Mouse (Mus musculus) MEL (cell line): ENCODE measurements around the gene Myo10. TPM values are rescaled to one million over a fixed set of nuclear protein-coding genes. Genes with fewer than 3 reads are reported as not detected.

Experiments
- DNase-seq: peaks from one replicate; pipeline ENCODE4 v3.0.0; 2011; ENCODE audit warnings: low read depth, low spot score
- H3K27ac ChIP-seq: 2 replicates; pipeline ENCODE4 v1.5.1; 2012; ENCODE audit warnings: low read depth, mild to moderate bottlenecking, control low read depth, low read length, moderate library complexity; ENCODE audit not compliant: control insufficient read depth
- H3K27me3 ChIP-seq, 2 experiments: fragments of 150-350 bp in 1 of 2; sonication (generic) in 1 of 2; 2 replicates each; pipeline ENCODE4 v1.6.1; 2012; ENCODE audit warnings: low read length in 2 of 2, mild to moderate bottlenecking in 2 of 2, improper control_type of control experiment in 1 of 2, moderate library complexity in 1 of 2; ENCODE audit not compliant: insufficient read depth in 2 of 2, control insufficient read depth in 1 of 2
- H3K36me3 ChIP-seq, 2 experiments: 2 replicates each; pipeline ENCODE4 v1.6.1; 2012 to 2014; ENCODE audit warnings: low read length in 2 of 2, improper control_type of control experiment in 1 of 2, inconsistent platforms in 1 of 2, mild to moderate bottlenecking in 1 of 2; ENCODE audit not compliant: insufficient read depth in 2 of 2, control insufficient read depth in 1 of 2
- H3K4me1 ChIP-seq, 2 experiments: fragments of 150-350 bp in 1 of 2; sonication (generic) in 1 of 2; 2 replicates each; pipeline ENCODE4 v1.6.1; 2012; ENCODE audit warnings: low read length in 2 of 2, improper control_type of control experiment in 1 of 2, mild to moderate bottlenecking in 1 of 2; ENCODE audit not compliant: insufficient read depth in 2 of 2, control insufficient read depth in 1 of 2
- H3K4me3 ChIP-seq, 2 experiments: fragments of 150-350 bp in 1 of 2; sonication (generic) in 1 of 2; 2 replicates each; pipeline ENCODE4 v1.5.1; 2012; ENCODE audit warnings: low read depth in 2 of 2, low read length in 2 of 2, mild to moderate bottlenecking in 2 of 2, moderate library complexity in 2 of 2, control low read depth in 1 of 2, improper control_type of control experiment in 1 of 2; ENCODE audit not compliant: control insufficient read depth in 1 of 2, insufficient read depth in 1 of 2
- H3K79me2 ChIP-seq: 2 replicates; pipeline ENCODE4 v1.6.1; 2012; ENCODE audit warnings: mild to moderate bottlenecking, low read length, moderate library complexity; ENCODE audit not compliant: control insufficient read depth, poor library complexity, insufficient read depth
- H3K9ac ChIP-seq: 2 replicates; pipeline ENCODE4 v1.6.1; 2012; ENCODE audit warnings: low read depth, mild to moderate bottlenecking, control low read depth, low read length, moderate library complexity; ENCODE audit not compliant: control insufficient read depth, poor library complexity, severe bottlenecking
- H3K9me3 ChIP-seq: fragments of 150-350 bp; sonication (generic); replicated peaks from 2 replicates; pipeline ENCODE4 v1.6.1; 2012; ENCODE audit warnings: mild to moderate bottlenecking, low read length, improper control_type of control experiment, moderate library complexity; ENCODE audit not compliant: insufficient read depth
- CHD1 ChIP-seq: IDR thresholded peaks from 2 replicates; pipeline ENCODE4 v1.6.1; 2012; ENCODE audit warnings: low read depth, mild to moderate bottlenecking, inconsistent platforms, low read length, improper control_type of control experiment
- E2F4 ChIP-seq: IDR thresholded peaks from 2 replicates; pipeline ENCODE4 v1.6.1; 2011; ENCODE audit warnings: low read depth, low read length, improper control_type of control experiment, borderline replicate concordance
- ELF1 ChIP-seq: IDR thresholded peaks from 2 replicates; pipeline ENCODE4 v1.6.1; 2014; ENCODE audit warnings: low read depth, mild to moderate bottlenecking, inconsistent platforms, low read length, improper control_type of control experiment, moderate library complexity
- ETS1 ChIP-seq: IDR thresholded peaks from 2 replicates; pipeline ENCODE4 v1.6.1; 2012; ENCODE audit warnings: low read depth, mild to moderate bottlenecking, inconsistent platforms, low read length, improper control_type of control experiment, moderate library complexity
- GABPA ChIP-seq: IDR thresholded peaks from 2 replicates; pipeline ENCODE4 v1.6.1; 2012; ENCODE audit warnings: low read depth, mild to moderate bottlenecking, inconsistent platforms, low read length, improper control_type of control experiment, moderate library complexity
- MAFK ChIP-seq: IDR thresholded peaks from 2 replicates; pipeline ENCODE4 v1.6.1; 2011; ENCODE audit warnings: low read depth, mild to moderate bottlenecking, low read length, improper control_type of control experiment, borderline replicate concordance
- MAX ChIP-seq: IDR thresholded peaks from 2 replicates; pipeline ENCODE4 v1.6.1; 2011; ENCODE audit warnings: low read length, improper control_type of control experiment
- MEF2A ChIP-seq: IDR thresholded peaks from 2 replicates; pipeline ENCODE4 v1.6.1; 2014; ENCODE audit warnings: low read depth, mild to moderate bottlenecking, inconsistent platforms, low read length, improper control_type of control experiment; ENCODE audit not compliant: poor library complexity, insufficient replicate concordance, severe bottlenecking; ENCODE audit errors: extremely low read depth
- NRF1 ChIP-seq: IDR thresholded peaks from 2 replicates; pipeline ENCODE4 v1.6.1; 2014; ENCODE audit warnings: low read depth, mild to moderate bottlenecking, inconsistent platforms, low read length, improper control_type of control experiment, moderate library complexity; ENCODE audit not compliant: poor library complexity, insufficient read depth, severe bottlenecking
- POLR2A ChIP-seq, 2 experiments: IDR thresholded peaks; 2 replicates each; pipeline ENCODE4 v1.6.1; 2011 to 2012; ENCODE audit warnings: low read length in 2 of 2, mild to moderate bottlenecking in 2 of 2, control low read depth in 1 of 2, improper control_type of control experiment in 1 of 2, low read depth in 1 of 2, moderate library complexity in 1 of 2; ENCODE audit not compliant: control insufficient read depth in 1 of 2, insufficient read depth in 1 of 2, poor library complexity in 1 of 2
- POLR2AphosphoS2 ChIP-seq: IDR thresholded peaks from 2 replicates; pipeline ENCODE4 v1.6.1; 2011; ENCODE audit warnings: low read length, improper control_type of control experiment
- POLR2AphosphoS5 ChIP-seq: IDR thresholded peaks from 2 replicates; pipeline ENCODE4 v1.6.1; 2012; ENCODE audit warnings: low read depth, borderline replicate concordance, mild to moderate bottlenecking, inconsistent platforms, low read length, moderate library complexity, mixed read lengths
- RCOR1 ChIP-seq: IDR thresholded peaks from 2 replicates; pipeline ENCODE4 v1.6.1; 2012; ENCODE audit warnings: low read depth, mild to moderate bottlenecking, inconsistent platforms, low read length, improper control_type of control experiment
- SIN3A ChIP-seq: IDR thresholded peaks from 2 replicates; pipeline ENCODE4 v1.6.1; 2012; ENCODE audit warnings: low read length, improper control_type of control experiment, inconsistent platforms
- TAL1 ChIP-seq: IDR thresholded peaks from 2 replicates; pipeline ENCODE4 v1.6.1; 2012; ENCODE audit warnings: mild to moderate bottlenecking, inconsistent platforms, low read length, moderate library complexity, mixed read lengths
- TBP ChIP-seq: IDR thresholded peaks from 2 replicates; pipeline ENCODE4 v1.8.0; 2011; ENCODE audit warnings: low read depth, low read length, improper control_type of control experiment
- UBTF ChIP-seq: IDR thresholded peaks from 2 replicates; pipeline ENCODE4 v1.6.1; 2012; ENCODE audit warnings: low read depth, mild to moderate bottlenecking, inconsistent platforms, low read length, improper control_type of control experiment, moderate library complexity, borderline replicate concordance; ENCODE audit not compliant: insufficient read depth
- USF2 ChIP-seq, 2 experiments: IDR thresholded peaks; 2 replicates each; pipeline ENCODE4 v1.6.1; 2011 to 2012; ENCODE audit warnings: improper control_type of control experiment in 2 of 2, low read length in 2 of 2, borderline replicate concordance in 1 of 2, inconsistent platforms in 1 of 2, low read depth in 1 of 2, mild to moderate bottlenecking in 1 of 2; ENCODE audit not compliant: insufficient read depth in 1 of 2
- ZC3H11A ChIP-seq: IDR thresholded peaks from 2 replicates; pipeline ENCODE4 v1.6.1; 2012; ENCODE audit warnings: low read depth, mild to moderate bottlenecking, inconsistent platforms, low read length, improper control_type of control experiment
- polyA plus RNA-seq, 2 experiments: library from polyadenylated mRNA; stranded (reverse) in 1 of 2; unstranded in 1 of 2; fragments of >175 nt in 1 of 2; fragments of >200 nt in 1 of 2; gene quantifications; 2 replicates each; pipeline versions ENCODE4 v1.2.1 to v1.2.4; 2012; ENCODE audit warnings: low replicate concordance in 2 of 2, low read depth in 1 of 2; ENCODE audit not compliant: insufficient read length in 2 of 2, insufficient read depth in 1 of 2, missing spikeins in 1 of 2
- total RNA-seq: library from RNA; depleted of rRNA; stranded (reverse); fragments of 300-350 nt; gene quantifications from 2 replicates; pipeline ENCODE4 v1.2.3, GENCODE M21; 2012

Gene Myo10
- total and polyA plus RNA-seq, 3 experiments, result 0.01 TPM; not detected in 2

DNA sequence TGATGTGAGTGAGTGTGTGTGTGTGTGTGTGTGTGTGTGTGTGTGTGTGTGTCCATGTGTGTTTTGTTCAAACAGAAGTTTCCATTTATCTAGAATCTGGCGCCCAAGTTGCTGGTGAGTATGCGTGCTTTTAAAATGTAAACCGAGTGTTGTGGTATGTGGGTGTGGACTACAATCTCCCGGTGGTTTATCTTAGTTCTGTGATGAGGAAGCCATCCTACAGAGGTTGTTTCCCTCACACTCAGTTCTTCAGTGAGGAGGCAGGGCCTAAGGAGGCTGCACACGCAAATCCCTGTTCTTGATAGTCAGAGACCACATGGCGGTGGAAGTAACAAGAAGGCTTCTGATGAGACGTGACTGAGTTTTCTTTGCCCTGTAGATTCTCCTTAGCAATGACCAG, 73.6 kb downstream of the Myo10 start:
- H3K27ac ChIP-seq, result no peak overlapping the region
- no peak overlapping the region for H3K9ac ChIP-seq
- no peaks in the 10 kb centered on the region for H3K36me3 ChIP-seq
- H3K9me3 ChIP-seq, result no peaks in the 10 kb centered on the region
- no peak for DNase-seq
- no peak overlapping the region for H3K4me3 ChIP-seq
- H3K79me2 ChIP-seq, result no peaks in the 10 kb centered on the region
- TF ChIP-seq POLR2AphosphoS5 (no peak), ELF1 (no peak), ZC3H11A (no peak), MAFK (no peak), TAL1 (no peak), CHD1 (no peak), MAX (no peak)
- H3K4me1 ChIP-seq, result no peaks in the 10 kb centered on the region
- no peaks in the 10 kb centered on the region for H3K27me3 ChIP-seq

DNA sequence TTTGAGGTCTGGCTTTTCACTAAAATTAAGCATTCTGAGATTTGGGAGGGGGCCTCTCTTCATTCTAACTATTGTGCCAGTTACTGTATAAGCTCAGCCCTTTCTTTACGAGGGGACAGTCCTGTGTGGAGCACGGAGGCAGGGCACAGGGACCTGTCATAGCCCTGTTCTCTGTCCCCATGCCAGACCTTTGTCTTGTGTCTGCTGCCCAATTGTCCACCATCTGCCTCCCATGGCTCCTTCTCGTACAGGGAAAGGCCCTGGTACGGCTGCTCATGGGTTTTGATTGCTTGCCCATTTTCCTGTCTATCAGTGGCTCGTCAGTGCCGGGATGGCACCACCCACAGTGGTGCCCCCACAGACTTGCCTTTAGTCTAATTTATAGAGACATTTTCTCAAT, 74.3 kb downstream of the Myo10 start:
- Histone ChIP-seq H3K36me3 (no peaks in the 10 kb centered on the region), H3K27me3 (no peaks in the 10 kb centered on the region), H3K4me3 (no peak overlapping the region), H3K27ac (no peak overlapping the region), H3K79me2 (no peaks in the 10 kb centered on the region), H3K9ac (no peak overlapping the region), H3K9me3 (no peaks in the 10 kb centered on the region), H3K4me1 (no peaks in the 10 kb centered on the region)
- TF ChIP-seq TBP (no peak), USF2 (IDR thresholded peaks at IDR 0.05; ENCODE audit: borderline replicate concordance in 1 of 2, insufficient read depth in 1 of 2, low read depth in 1 of 2, low read length in 2 of 2) (no peak), E2F4 (no peak), RCOR1 (no peak), ELF1 (no peak), ETS1 (no peak), MEF2A (no peak), ZC3H11A (no peak), POLR2AphosphoS5 (no peak), GABPA (no peak), SIN3A (no peak), NRF1 (no peak), MAFK (no peak), POLR2AphosphoS2 (no peak), POLR2A (IDR thresholded peaks at IDR 0.05; ENCODE audit: control insufficient read depth in 1 of 2, insufficient read depth in 1 of 2, low read depth in 1 of 2, low read length in 2 of 2, poor library complexity in 1 of 2) (no peak), UBTF (no peak)
- DNase-seq, result no peak
